Mouse (Mus musculus): ENCODE measurements at regions not wholly inside any gene's neighbourhood (a gene's known extent, or its start where the extent isn't known, plus 50 kb on each side); places are given as distances from the start of the nearest gene placed in this dataset.

GRCm38 (mm10) chr2:180396664-180397377 lies 59.2 kb upstream of the Slco4a1 start:
- Histone ChIP-seq H3K9me3 (no peaks in the 10 kb centered on the region), H3K4me3 (no peak overlapping the region), H3K4me1 (no peaks in the 10 kb centered on the region), H3K36me3 (no peaks in the 10 kb centered on the region), H3K4me2 (no peak overlapping the region), H3K27ac (no peak overlapping the region), H3K9ac (no peak overlapping the region), H3K27me3 (peaks cover 4% of the 10 kb centered on the region; the same call in 1 of the 2 replicates)
- no peak for ATAC-seq (ENCODE audit: borderline replicate concordance, extremely low read depth, low FRiP score, low TSS enrichment)
- 75% methylated on average over 4 of the region's 4 CpGs for WGBS

- Histone ChIP-seq H3K36me3 (no peaks in the 10 kb centered on the region), H3K4me3 (no peak overlapping the region), H3K27me3 (peaks cover 4% of the 10 kb centered on the region; the same call in 1 of the 2 replicates), H3K4me2 (no peak overlapping the region), H3K4me1 (no peaks in the 10 kb centered on the region), H3K27ac (no peak overlapping the region), H3K9me3 (no peaks in the 10 kb centered on the region), H3K9ac (no peak overlapping the region)
- WGBS = 73% methylated on average over 3 of the region's 3 CpGs
- ATAC-seq (ENCODE audit: borderline replicate concordance, extremely low read depth, low FRiP score, low TSS enrichment) = no peak
Measured at GRCm38 (mm10) chr2:180396211-180396610, 59.8 kb upstream of the Slco4a1 start.

GRCm38 (mm10) chr2:180395279-180396034 lies 60.6 kb upstream of the Slco4a1 start:
- Histone ChIP-seq H3K27ac (no peak overlapping the region), H3K4me1 (no peaks in the 10 kb centered on the region), H3K4me3 (no peak overlapping the region), H3K9me3 (no peaks in the 10 kb centered on the region), H3K4me2 (no peak overlapping the region), H3K9ac (no peak overlapping the region), H3K27me3 (peaks cover 6% of the 10 kb centered on the region; the same call in 1 of the 2 replicates), H3K36me3 (no peaks in the 10 kb centered on the region)
- ATAC-seq (ENCODE audit: borderline replicate concordance, extremely low read depth, low FRiP score, low TSS enrichment) = no peak
- 49% methylated on average over 11 of the region's 11 CpGs for WGBS

- Histone ChIP-seq H3K4me2 (no peak overlapping the region), H3K4me1 (no peaks in the 10 kb centered on the region), H3K27me3 (peaks cover 26% of the 10 kb centered on the region), H3K9me3 (no peaks in the 10 kb centered on the region), H3K27ac (no peak overlapping the region), H3K36me3 (no peaks in the 10 kb centered on the region), H3K4me3 (no peak overlapping the region), H3K9ac (no peak overlapping the region)
- ATAC-seq (ENCODE audit: borderline replicate concordance, extremely low read depth, low FRiP score, low TSS enrichment) = no peak
- WGBS = 57% methylated on average over 16 of the region's 16 CpGs
Measured at GRCm38 (mm10) chr2:180392846-180393700, 58.6 kb upstream of the Gata5 start.

- H3K9ac ChIP-seq = no peak overlapping the region
- 85% methylated on average over 6 of the region's 6 CpGs for WGBS
- H3K36me3 ChIP-seq = no peaks in the 10 kb centered on the region
- H3K27ac ChIP-seq = no peak overlapping the region
- H3K9me3 ChIP-seq = no peaks in the 10 kb centered on the region
- H3K27me3 ChIP-seq = peaks cover 33% of the 10 kb centered on the region
- ATAC-seq (ENCODE audit: borderline replicate concordance, extremely low read depth, low FRiP score, low TSS enrichment) = no peak
- no peak overlapping the region for H3K4me3 ChIP-seq
- H3K4me1 ChIP-seq = no peaks in the 10 kb centered on the region
- H3K4me2 ChIP-seq = no peak overlapping the region
Measured at GRCm38 (mm10) chr2:180392298-180392697, 57.8 kb upstream of the Gata5 start.

- H3K4me2 ChIP-seq = no peak overlapping the region
- H3K36me3 ChIP-seq = no peaks in the 10 kb centered on the region
- H3K27me3 ChIP-seq = peaks cover 43% of the 10 kb centered on the region
- no peak overlapping the region for H3K27ac ChIP-seq
- no peak overlapping the region for H3K4me3 ChIP-seq
- no peak overlapping the region for H3K9ac ChIP-seq
- H3K9me3 ChIP-seq = no peaks in the 10 kb centered on the region
- 0 out of 2 replicates have a peak, but pooled peaks cover under 1% of the 10 kb centered on the region for H3K4me1 ChIP-seq
- WGBS = 85% methylated on average over 3 of the region's 3 CpGs
- ATAC-seq (ENCODE audit: borderline replicate concordance, extremely low read depth, low FRiP score, low TSS enrichment) = no peak
Measured at GRCm38 (mm10) chr2:180391349-180391748, 56.9 kb upstream of the Gata5 start.

GRCm38 (mm10) chr2:180390216-180390996 lies 55.9 kb upstream of the Gata5 start:
- Histone ChIP-seq H3K4me3 (no peak overlapping the region), H3K4me2 (no peak overlapping the region), H3K9me3 (no peaks in the 10 kb centered on the region), H3K9ac (no peak overlapping the region), H3K27ac (no peak overlapping the region), H3K36me3 (no peaks in the 10 kb centered on the region), H3K27me3 (peaks cover 52% of the 10 kb centered on the region), H3K4me1 (peaks cover 9% of the 10 kb centered on the region)
- ATAC-seq (ENCODE audit: borderline replicate concordance, extremely low read depth, low FRiP score, low TSS enrichment) = no peak
- WGBS = 53% methylated on average over 15 of the region's 15 CpGs

- no peak overlapping the region for H3K9ac ChIP-seq
- H3K9me3 ChIP-seq = no peaks in the 10 kb centered on the region
- WGBS = 41% methylated on average over 2 of the region's 2 CpGs
- H3K4me2 ChIP-seq = no peak overlapping the region
- H3K27me3 ChIP-seq = peaks cover 60% of the 10 kb centered on the region
- peaks cover 11% of the 10 kb centered on the region for H3K4me1 ChIP-seq
- H3K4me3 ChIP-seq = no peak overlapping the region
- H3K27ac ChIP-seq = no peak overlapping the region
- no peaks in the 10 kb centered on the region for H3K36me3 ChIP-seq
- ATAC-seq (ENCODE audit: borderline replicate concordance, extremely low read depth, low FRiP score, low TSS enrichment) = no peak
Measured at GRCm38 (mm10) chr2:180389486-180389885, 55.0 kb upstream of the Gata5 start.

GRCm38 (mm10) chr2:180389013-180389412 lies 54.5 kb upstream of the Gata5 start:
- Histone ChIP-seq H3K36me3 (no peaks in the 10 kb centered on the region), H3K9ac (no peak overlapping the region), H3K27me3 (peaks cover 60% of the 10 kb centered on the region), H3K4me3 (no peak overlapping the region), H3K4me2 (no peak overlapping the region), H3K9me3 (no peaks in the 10 kb centered on the region), H3K4me1 (peaks cover 11% of the 10 kb centered on the region), H3K27ac (no peak overlapping the region)
- no peak for ATAC-seq (ENCODE audit: borderline replicate concordance, extremely low read depth, low FRiP score, low TSS enrichment)
- 62% methylated on average over 12 of the region's 12 CpGs for WGBS

- Histone ChIP-seq H3K27ac (no peak overlapping the region), H3K36me3 (no peaks in the 10 kb centered on the region), H3K27me3 (peaks cover 60% of the 10 kb centered on the region), H3K4me3 (no peak overlapping the region), H3K4me2 (no peak overlapping the region), H3K9ac (no peak overlapping the region), H3K9me3 (no peaks in the 10 kb centered on the region), H3K4me1 (peaks cover 11% of the 10 kb centered on the region)
- 56% methylated on average over 5 of the region's 5 CpGs for WGBS
- no peak for ATAC-seq (ENCODE audit: borderline replicate concordance, extremely low read depth, low FRiP score, low TSS enrichment)
Measured at GRCm38 (mm10) chr2:180388122-180388521, 53.6 kb upstream of the Gata5 start.

- Histone ChIP-seq H3K36me3 (no peaks in the 10 kb centered on the region), H3K9me3 (no peaks in the 10 kb centered on the region), H3K27ac (no peak overlapping the region), H3K4me2 (peak overlapping the region; percentile 66; the same call in 1 of the 2 replicates), H3K9ac (no peak overlapping the region), H3K27me3 (peaks cover 59% of the 10 kb centered on the region), H3K4me1 (peaks cover 11% of the 10 kb centered on the region), H3K4me3 (no peak overlapping the region)
- ATAC-seq (ENCODE audit: borderline replicate concordance, extremely low read depth, low FRiP score, low TSS enrichment) = no peak
- WGBS = 49% methylated on average over 2 of the region's 2 CpGs
Measured at GRCm38 (mm10) chr2:180387305-180387704, 52.8 kb upstream of the Gata5 start.

All from lung, embryonic 15.5 days (tissue).